Mouse (Mus musculus): ENCODE measurements around the gene Unc45a. TPM values are rescaled to one million over a fixed set of nuclear protein-coding genes. Genes with fewer than 3 reads are reported as not detected.
"Not testable (repeated sequence)": the region's sequence is repeated elsewhere in the genome, so short reads cannot be mapped to it uniquely, and the experiment has no call there.

Unc45a gene
- total RNA-seq, 2 experiments from 2014 or later, result 43.6 to 53.5 TPM

DNA sequence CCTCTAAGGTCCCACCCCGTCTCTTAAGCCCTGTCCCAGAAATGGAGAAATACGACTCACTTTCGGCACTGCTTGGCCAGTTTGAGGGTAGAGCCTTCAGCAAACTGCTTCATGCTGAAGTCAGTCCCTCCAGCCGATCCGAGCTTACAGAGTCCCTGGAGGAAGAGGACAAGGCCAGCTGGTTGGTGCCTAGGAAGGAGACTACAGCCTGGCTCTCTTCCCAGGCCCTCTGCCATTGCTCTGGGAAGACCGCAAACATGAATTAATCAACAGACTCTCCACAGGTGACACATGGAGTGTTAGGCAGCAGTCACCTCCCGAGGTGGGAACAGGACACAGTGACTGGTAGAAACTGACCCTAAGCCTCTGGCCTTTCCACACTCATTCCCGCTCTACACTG is 10.5 kb downstream of the Unc45a start:
- no peak for DNase-seq (ENCODE audit: low spot score in 2 of 2)

DNA sequence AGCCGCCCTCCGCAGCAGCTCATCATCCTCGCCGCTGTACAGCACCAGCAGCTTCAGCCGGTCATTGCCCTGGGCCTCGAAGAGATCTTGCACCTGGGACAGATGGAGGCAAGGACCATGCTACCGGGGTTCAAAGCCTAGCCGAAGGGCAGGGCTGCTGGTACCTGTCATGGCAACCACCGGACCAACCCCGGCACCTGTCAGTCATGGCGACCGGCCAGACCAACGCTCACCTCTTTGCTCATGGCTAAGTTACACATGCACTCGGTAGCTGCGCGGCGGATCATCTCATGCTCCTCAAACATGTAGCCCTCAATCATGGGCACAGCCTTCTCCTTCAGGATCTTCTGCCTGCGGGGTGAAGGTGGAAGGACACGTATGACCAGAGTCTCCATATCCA is 14.7 kb downstream of the Unc45a start:
- no peak for DNase-seq (ENCODE audit: low spot score in 2 of 2)

DNA sequence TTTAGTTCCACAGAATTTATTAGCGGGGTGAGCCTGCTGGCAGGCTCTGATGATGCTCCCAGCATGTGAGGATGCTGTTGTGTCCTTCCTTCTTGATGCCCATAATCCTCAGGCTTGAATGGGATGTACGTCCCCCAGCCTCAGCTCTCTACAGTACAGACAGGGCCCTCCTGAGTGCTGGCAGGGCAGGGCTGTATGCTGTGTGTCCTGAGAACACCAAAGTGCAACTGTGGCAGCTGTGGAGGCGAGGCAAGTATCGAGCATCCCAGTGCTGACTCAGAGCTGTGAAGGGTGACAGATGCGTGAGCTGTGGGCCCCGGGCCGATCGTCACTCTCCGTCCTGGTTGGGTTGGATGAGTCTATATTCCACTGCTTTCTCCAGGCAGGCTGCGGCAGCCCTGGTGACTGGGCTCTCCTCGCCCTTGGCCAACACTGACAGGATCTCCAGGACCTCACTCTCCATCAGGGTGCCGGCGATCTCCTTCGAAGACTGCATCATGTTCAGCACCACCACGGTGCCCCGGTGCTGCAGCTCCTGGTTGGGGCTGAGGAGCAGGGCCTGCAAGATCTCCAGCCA is 15.4 kb downstream of the Unc45a start:
- DNase-seq (ENCODE audit: low spot score in 2 of 2), result no peak

DNA sequence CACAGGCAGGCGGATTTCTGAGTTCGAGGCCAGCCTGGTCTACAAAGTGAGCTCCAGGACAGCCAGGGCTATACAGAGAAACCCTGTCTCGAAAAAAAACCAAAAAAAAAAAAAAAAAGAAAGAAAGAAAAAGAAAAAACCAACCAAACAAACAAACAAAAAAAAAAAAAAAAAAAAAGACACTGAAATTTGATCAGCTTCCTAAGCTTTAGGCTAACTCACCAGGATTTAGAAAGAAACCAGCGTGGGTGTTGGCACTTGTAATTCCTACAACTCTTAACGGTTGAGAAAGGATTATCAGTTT is 16.0 kb downstream of the Unc45a start:
- DNase-seq (ENCODE audit: low spot score in 2 of 2), result not testable (repeated sequence)

DNA sequence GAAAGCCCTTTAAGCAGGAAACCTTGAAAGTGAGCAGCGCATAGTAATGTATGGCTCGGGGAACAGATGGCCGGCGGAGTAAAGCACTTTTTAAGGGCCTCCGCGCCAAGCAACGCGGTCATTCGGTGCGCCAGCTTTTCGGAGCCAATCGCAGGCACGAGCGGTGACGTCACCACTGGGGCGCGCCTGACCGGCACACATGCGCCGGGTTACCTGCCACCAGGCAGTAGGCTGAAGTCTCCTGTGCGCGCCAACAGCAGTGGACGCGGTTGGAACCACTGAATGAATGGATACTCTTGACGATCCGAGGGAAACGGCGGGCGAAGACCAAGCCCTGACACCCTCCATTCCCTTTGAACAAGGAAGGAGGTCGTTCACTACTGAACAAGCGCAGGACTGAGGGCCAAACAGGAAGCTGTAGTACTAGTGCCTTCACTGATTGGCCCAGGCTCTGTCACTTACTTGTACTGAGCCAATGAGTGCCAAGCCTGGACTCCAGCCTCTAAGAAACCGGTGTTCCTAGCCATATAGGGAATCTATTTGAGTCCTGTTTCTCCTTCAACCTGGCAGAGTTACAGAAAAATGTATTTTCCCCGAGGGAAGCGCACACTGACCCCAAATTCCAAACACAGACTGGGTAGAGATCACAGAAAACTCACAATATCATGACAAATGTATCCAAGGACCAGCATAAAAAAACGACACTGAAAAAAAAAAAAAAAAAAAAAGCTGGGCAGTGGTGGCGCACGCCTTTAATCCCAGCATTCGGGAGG is 16.6 kb downstream of the Unc45a start, which contains the start of gene Rccd1:
Gene Rccd1 (minus strand): TSS at position 412 of the 773 bp plus-strand sequence.
- DNase-seq (ENCODE audit: low spot score in 2 of 2), result peak; percentile 78 to 86

DNA sequence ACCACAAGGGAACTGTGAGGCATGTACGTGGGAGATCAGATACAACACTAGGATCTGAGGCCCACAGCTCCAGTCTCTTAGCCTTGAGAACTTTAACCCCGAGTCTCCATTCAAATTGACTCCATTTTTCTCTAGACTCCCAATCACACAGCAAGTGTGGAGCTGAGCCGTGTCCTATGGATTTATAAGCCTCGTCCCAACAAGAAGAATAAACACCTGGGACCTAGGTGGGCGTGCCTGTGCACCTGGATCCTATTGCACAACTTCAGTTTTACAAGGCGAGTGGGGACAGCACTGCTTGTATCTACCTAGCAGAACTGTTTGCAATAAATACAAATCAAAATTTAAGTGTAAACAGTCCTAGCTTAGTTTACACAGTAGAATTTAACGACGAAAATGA is 17.5 kb downstream of the Unc45a start:
- DNase-seq (ENCODE audit: low spot score in 2 of 2), result no peak

DNA sequence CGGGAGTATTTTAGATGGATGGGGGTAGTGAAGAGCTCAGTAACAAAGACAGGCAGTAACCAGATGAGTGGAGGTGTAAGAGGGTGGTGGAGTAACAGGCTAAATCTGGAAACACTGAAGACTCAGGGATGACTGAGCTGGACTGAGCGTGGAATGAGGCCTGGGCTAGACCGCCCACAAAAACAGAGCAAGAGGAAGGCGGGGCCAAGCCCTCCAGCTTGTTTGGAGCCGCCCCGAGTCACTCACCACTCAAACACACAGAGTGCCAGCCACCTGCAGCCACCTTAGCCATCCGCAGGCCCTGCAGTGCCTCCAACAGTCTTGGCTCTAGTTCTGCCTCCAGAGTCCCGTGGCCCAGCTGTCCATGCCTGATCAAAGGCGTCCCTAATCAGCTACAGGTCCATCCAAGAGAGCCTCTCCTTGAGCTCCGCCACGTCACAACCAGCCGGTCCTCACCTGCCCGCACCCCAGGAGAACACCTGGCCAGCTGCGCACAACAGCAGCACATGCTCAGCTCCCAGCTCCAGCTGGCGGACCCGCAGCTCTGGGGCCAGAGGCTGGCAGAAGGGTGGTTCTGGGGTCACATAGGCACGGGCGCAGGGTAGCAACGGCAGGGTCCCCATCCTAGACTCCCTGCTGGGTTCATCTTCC is 20.8 kb downstream of the Unc45a start:
- no peak for DNase-seq (ENCODE audit: low spot score in 2 of 2)

DNA sequence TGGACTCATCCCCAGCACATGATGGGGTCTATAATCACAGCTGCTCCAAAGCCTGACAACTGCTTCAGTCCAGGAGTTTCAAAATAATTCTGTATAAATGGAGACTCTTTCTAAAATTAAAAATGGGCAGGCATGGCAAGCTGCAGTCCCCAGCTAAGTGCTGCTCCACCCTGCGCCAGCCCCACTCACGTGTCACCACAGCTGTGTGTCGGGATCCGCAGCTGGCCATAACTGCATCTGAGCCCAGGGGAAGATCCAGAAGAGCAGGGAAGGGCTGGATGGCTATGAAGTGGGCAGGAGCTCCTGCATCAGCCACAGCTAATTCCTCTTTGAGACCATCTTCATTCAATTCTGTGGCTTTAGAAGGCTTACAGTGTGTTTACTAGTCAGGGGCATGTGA is 22.1 kb downstream of the Unc45a start:
- DNase-seq (ENCODE audit: low spot score in 2 of 2), result no peak

DNA sequence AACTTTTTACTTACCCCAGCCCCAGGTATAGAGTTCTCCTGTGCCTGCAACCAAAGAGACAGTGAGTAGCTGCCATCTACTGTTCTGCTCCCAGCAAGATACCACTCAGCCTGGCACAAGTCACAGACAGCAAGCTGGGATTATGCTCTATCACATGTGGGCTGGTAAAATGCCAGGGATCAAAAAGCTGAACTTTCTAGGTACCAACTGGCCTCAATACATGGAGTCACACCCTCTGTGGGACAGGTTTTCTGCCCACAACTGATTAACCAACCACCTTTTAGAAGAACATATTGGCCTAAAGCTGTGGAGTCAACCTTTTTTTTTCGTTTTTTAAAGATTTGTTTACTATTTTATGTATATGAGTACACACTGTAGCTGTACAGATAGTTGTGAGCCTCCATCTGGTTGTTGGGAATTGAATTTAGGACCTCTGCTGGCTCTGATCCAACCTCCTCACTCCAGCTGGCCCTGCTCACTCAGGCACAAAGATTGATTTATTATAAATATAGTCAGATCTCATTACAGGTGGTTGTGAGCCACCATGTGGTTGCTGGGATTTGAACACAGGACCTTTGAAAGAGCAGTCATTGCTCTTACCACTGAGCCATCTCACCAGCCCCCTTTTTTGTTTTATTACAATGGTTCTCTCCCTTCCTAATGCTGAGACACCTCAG is 23.2 kb downstream of the Unc45a start:
- no peak for DNase-seq (ENCODE audit: low spot score in 2 of 2)

DNA sequence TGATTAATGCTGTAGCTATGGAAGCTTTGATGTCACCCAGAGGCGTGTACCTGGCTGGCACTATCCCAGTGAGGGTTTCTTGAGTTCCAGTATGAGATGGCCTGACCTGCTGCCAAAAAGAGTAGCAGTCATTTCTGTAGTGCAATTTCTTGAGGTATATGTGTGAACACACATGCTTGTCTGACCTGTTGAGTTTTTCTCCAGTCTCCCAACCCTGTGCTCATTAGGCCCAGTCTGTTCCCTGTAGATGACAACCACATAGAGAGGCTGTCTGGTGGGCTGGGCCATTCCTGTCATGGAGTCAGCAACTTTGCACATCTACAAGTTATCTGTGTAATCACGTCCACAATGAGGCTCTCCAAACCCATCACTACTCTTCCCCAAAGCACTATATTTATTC is 25.1 kb downstream of the Unc45a start:
- no peak for DNase-seq (ENCODE audit: low spot score in 2 of 2)

DNA sequence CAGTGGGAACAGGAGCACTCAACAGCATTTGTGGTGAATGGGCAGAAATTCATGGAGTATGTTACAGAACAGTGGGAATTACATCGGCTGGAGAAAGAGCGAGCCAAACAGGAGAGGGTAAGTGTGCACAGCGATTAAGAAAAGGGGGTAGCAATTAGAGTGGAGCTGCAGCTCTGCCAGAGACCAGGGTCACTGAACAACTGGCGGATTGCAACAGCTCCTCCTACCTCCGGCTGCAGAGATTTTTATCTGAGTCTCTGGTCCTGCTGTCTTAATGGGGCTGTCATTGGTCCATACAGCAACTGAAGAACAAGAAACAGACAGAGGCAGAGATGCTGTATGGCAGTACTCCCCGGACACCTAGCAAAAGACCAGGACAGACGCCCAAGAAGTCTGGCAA is 30.0 kb downstream of the Unc45a start:
- no peak for DNase-seq (ENCODE audit: low spot score in 2 of 2)

DNA sequence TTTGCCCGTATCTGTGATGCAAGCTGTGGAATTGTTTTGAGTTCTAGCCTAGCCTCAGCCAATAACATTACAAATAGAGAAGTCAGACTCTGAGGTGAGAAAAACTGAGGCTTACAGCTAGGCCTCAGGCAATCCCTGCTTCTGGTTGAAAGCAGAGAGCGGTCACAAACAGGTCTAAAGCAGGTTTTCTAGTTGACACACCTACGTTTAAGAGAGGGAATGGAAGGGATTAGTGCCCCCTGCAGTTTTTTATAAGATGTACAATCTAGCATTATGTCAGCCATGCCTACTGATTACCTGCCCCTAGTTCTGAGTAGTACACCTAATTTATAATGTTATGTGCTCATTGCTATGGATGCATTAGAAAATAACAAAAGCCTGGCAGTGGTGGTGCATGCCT is 33.0 kb downstream of the Unc45a start:
- no peak for DNase-seq (ENCODE audit: low spot score in 2 of 2)

DNA sequence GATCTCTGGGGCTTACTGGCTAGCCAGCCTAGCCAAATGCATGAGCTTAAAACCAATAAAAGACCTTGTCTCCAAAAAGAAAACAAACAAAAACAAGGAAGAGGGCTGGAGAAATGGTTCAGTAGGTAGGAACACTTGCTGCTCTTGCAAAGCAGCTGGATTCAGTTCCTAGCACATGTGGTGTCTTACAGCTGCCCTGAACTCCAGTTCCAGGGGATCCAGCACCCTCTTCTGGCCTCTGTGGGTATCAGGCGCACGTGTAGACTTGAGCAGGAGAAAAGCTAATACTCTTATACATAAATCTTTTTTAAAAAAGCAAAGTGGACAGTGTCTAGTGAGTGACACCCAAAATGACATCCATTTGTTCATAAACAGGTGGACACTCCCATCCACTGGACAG is 39.3 kb downstream of the Unc45a start:
- no peak for DNase-seq (ENCODE audit: low spot score in 2 of 2)

DNA sequence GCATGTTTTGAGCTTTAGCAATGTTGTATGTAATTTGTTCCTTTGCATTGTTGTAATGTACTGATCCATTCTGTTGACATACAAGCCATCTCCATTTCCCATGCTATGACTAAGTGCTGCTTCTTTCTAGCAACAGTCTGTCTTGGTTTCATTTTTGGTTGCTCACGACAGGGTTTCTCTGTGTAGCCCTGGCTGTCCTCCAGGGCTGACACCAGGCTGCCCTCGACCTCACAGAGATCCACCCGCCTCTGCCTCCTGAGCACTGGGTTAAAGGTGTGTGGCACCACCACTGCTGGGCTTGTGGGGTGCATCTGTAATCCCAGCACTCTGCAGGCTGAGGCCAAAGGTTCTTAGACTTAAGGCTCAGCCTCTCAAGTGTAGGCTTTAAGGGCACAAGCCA is 41.2 kb downstream of the Unc45a start:
- no peak for DNase-seq (ENCODE audit: low spot score in 2 of 2)

DNA sequence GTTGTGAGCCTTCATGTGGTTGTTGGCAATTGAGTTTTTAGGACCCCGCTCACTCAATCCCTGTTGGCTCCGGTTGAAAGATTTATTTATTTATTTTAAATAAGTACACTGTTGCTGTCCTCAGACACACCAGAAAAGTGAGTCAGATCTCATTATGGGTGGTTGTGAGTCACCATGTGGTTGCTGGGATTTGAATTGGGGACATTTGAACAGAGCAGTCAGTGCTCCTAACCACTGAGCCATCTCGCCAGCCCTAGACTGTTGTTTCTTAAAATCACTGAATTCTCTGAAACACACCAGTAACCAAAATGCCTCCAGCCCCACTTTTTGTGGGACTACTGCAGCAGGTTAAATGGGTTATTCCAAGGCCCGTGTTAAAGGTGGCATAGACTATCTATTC is 42.1 kb downstream of the Unc45a start:
- no peak for DNase-seq (ENCODE audit: low spot score in 2 of 2)

DNA sequence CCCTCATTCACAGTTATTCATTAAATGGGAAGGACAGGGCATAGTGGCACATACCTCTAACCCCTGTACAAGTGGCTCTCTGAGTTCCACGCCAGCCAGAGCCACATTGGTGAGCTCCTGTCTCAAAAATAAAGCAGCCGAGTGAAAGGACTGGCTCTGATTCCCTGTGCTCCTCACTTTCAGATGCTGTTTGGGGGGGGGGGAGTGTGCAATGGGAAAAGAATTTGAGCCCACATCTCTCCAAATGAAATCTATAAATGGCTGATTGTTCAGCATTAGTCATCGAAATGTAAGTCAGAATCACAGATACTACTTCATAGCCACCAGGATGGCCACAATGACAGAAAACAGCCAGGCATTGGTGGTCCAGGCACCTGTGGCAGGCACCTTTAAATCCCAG is 43.8 kb downstream of the Unc45a start:
- DNase-seq (ENCODE audit: low spot score in 2 of 2), result no peak

DNA sequence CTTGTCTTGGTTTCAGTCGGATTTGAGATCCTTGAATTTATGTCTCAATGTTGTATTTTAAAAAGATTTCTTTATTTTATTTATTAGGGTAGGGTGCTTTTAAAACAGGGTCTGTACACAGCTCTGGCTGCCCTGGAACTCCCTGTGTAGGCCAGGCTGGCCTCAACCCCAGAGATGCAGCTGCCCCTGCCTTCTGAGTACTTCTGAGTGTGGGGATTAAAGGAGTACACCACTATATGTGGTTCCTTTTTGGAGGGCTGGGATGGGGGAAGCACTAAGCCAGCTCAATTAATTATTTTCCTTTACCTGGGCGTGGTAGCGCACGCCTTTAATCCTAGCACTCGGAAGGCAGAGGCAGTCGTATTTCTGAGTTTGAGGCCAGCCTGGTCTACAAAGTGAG is 44.3 kb downstream of the Unc45a start:
- DNase-seq (ENCODE audit: low spot score in 2 of 2), result no peak

DNA sequence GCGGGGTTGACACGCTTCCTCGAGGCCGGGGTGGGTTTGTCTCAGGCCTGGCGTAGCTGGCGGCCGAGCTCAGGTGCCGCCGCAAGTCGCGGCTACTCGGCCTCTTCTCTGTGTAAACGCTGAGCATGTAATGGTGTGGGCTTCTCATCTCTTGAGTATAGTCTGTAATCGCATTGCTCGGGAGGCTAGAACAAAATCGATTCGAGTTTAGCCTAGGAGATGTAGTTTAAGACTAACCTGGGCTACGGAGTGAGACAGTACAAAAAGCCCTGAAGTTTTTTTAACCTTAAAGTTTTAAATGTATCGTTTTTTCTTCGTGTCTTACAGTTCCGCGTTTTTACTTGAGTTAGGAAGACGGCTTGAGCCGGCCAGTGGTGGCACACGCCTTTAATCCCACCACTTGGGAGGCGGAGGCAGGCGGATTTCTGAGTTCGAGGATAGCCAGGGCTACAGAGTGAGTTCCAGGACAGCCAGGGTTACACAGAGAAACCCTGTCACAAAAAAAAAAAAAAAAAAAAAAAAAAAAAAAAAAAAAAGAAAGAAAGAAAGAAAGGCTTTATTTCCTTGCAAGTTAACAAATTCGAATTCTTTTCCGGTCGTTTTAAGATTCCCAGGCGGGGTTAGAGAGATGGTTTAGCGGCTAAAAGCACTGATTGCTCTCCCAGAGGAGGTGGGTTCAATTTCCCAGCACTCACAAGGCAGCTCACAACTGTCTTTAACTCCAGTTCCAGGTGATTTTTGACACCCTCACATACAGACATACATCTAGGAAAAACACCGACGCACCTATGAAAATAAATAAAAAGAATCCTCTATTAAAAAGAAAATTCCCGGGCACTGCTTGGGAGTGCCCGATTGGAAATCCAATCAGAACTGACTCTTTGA is 45.8 kb downstream of the Unc45a start:
- DNase-seq (ENCODE audit: low spot score in 2 of 2), result no peak

DNA sequence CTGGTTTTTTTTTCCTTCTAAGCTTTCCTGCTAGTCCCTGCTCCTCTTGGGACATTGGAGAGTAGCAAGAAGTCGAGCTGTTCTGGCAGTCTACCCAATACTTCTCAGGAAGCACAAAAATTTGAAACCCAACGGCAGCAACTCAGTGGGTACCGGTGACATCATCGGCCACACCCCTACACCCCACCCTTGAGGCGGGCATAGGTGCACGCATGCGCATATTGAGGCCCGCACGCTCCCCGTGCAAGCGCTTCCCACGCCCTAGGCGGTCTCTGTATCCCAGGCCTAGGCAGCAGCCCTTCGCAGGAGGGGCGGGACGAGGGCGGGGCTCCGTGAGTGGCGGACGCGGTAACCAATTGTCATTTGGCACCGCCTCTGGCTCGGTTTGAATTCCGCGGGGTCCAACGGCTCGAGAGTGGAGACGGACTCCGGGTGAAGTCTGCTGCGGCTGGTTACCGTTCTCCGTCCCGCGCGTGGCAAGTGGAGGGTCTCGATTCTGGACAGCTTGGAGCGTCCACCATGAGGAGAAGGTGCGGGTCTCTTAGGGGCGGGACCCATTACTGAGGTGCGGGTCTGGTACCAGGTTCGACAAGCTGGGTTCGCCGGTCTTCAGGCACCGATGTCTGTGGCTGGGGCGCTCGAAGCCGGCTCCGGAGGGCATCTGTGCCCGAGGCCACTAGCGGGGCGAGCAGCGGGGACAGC is 46.6 kb downstream of the Unc45a start, which contains the start of gene Prc1:
Gene Prc1 (plus strand): TSS at position 389 of the 702 bp plus-strand sequence.
- peak; percentile 97 to 98 for DNase-seq (ENCODE audit: low spot score in 2 of 2)

DNA sequence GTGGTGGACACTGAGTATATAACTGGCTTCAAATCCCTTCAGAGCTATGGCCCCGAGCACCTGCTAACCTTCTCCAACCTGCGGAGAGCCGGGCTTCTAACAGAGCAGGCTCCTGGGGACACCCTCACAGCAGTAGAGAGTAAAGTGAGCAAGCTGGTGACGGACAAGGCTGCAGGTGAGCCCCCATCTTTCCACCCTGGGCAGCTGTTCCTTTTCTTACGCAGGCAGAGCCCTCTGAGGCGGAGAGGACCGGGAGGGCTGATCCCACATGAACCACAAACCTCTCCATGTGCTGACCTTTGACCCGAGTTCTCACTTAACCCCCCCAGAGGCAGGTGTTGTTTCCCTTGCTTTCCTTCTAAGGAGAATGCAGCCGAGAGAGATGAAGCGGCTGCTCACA is 53.1 kb downstream of the Unc45a start:
- DNase-seq (ENCODE audit: low spot score in 2 of 2), result no peak

Data from adrenal gland, postnatal 4 days (tissue).